Mouse (Mus musculus): Measurements from ENCODE around the gene Gatad1. TPM values are rescaled to one million over a fixed set of nuclear protein-coding genes. Genes with fewer than 3 reads are reported as not detected.
A peak's percentile ranks its signal among the peaks of the same experiment; 100 is the strongest.

The Gatad1 gene
- polyA plus RNA-seq, 1 experiment from 2014 or later = 72.0 TPM

DNA sequence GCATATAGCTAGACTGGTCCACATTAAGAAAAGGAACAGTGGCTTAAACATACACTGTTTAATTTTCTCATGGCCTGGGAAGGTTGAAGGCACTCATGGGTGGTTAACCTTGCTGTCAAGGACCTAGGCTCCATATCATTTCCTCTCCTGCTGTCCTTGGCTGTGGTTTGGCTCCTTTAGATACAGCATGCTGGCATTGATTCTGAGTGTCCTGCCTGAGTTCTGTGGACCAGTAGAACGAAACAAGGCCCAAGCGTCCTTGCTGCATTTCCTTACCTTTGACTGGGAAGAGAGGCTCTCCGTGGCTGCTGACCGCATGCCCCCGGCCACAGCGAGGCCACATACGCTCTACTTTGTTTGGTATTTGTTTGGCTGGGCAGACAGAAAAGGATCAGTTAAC lies 47.7 kb downstream of the Gatad1 start:
- Histone ChIP-seq H3K27me3 (ENCODE audit: control insufficient read depth, insufficient read depth, low read length) (no peaks in the 10 kb centered on the region), H3K9me3 (ENCODE audit: control insufficient read depth, low read length) (no peaks in the 10 kb centered on the region), H3K27ac (replicated peaks in 1 of 2; ENCODE audit: control insufficient read depth in 1 of 2, insufficient read depth in 1 of 2, low read depth in 2 of 2, low read length in 2 of 2) (no peak overlapping the region), H3K4me1 (ENCODE audit: control insufficient read depth in 2 of 2, insufficient read depth in 2 of 2, low read length in 2 of 2) (no peaks in the 10 kb centered on the region), H3K36me3 (ENCODE audit: control insufficient read depth, insufficient read depth, low read length) (peaks cover 57% of the 10 kb centered on the region), H3K9ac (ENCODE audit: low read length) (no peak overlapping the region), H3K4me2 (ENCODE audit: low read length) (no peak overlapping the region), H3K4me3 (ENCODE audit: control insufficient read depth in 1 of 2, insufficient read depth in 1 of 2, low read depth in 1 of 2, low read length in 2 of 2) (no peak overlapping the region)
- WGBS = 89% methylated on average over 7 of the region's 7 CpGs
- no peak for ATAC-seq (ENCODE audit: insufficient number of reproducible peaks, insufficient read depth, low FRiP score, low read depth)

GRCm38 (mm10) chr5:3607114-3607513 lies 49.9 kb downstream of the Gatad1 start:
- no peak for ATAC-seq (ENCODE audit: insufficient number of reproducible peaks, insufficient read depth, low FRiP score, low read depth)
- 91% methylated on average over 9 of the region's 9 CpGs for WGBS
- H3K9me3 ChIP-seq (ENCODE audit: control insufficient read depth, low read length) = no peaks in the 10 kb centered on the region

GRCm38 (mm10) chr5:3600790-3601189 lies 56.2 kb downstream of the Gatad1 start:
- Histone ChIP-seq H3K4me2 (ENCODE audit: low read length) (no peak overlapping the region), H3K4me1 (ENCODE audit: control insufficient read depth in 2 of 2, insufficient read depth in 2 of 2, low read length in 2 of 2) (peaks cover 3 to 9% of the 10 kb centered on the region in 2 experiments; a peak in 2 of 4 replicates), H3K36me3 (ENCODE audit: control insufficient read depth, insufficient read depth, low read length) (peaks cover 12% of the 10 kb centered on the region), H3K4me3 (ENCODE audit: control insufficient read depth in 1 of 2, insufficient read depth in 1 of 2, low read depth in 1 of 2, low read length in 2 of 2) (no peak overlapping the region), H3K9ac (ENCODE audit: low read length) (no peak overlapping the region), H3K27me3 (ENCODE audit: control insufficient read depth, insufficient read depth, low read length) (no peaks in the 10 kb centered on the region), H3K9me3 (ENCODE audit: control insufficient read depth, low read length) (no peaks in the 10 kb centered on the region), H3K27ac (replicated peaks in 1 of 2; ENCODE audit: control insufficient read depth in 1 of 2, insufficient read depth in 1 of 2, low read depth in 2 of 2, low read length in 2 of 2) (no peak overlapping the region)
- WGBS = 79% methylated on average over 3 of the region's 3 CpGs
- no peak for ATAC-seq (ENCODE audit: insufficient number of reproducible peaks, insufficient read depth, low FRiP score, low read depth)

More at GRCm38 (mm10) chr5:3607114-3607513, 49.9 kb downstream of the Gatad1 start:
- Histone ChIP-seq H3K4me3 (ENCODE audit: control insufficient read depth in 1 of 2, insufficient read depth in 1 of 2, low read depth in 1 of 2, low read length in 2 of 2) (no peak overlapping the region), H3K27ac (replicated peaks in 1 of 2; ENCODE audit: control insufficient read depth in 1 of 2, insufficient read depth in 1 of 2, low read depth in 2 of 2, low read length in 2 of 2) (no peak overlapping the region), H3K9ac (ENCODE audit: low read length) (no peak overlapping the region), H3K4me1 (ENCODE audit: control insufficient read depth in 2 of 2, insufficient read depth in 2 of 2, low read length in 2 of 2) (no peaks in the 10 kb centered on the region), H3K4me2 (ENCODE audit: low read length) (no peak overlapping the region), H3K27me3 (ENCODE audit: control insufficient read depth, insufficient read depth, low read length) (no peaks in the 10 kb centered on the region), H3K36me3 (ENCODE audit: control insufficient read depth, insufficient read depth, low read length) (peaks cover 51% of the 10 kb centered on the region)

GRCm38 (mm10) chr5:3600298-3600697 lies 56.7 kb downstream of the Gatad1 start:
- ATAC-seq (ENCODE audit: insufficient number of reproducible peaks, insufficient read depth, low FRiP score, low read depth) = no peak
- peaks cover 3 to 11% of the 10 kb centered on the region in 2 experiments; a peak in 3 of 4 replicates for H3K4me1 ChIP-seq (ENCODE audit: control insufficient read depth in 2 of 2, insufficient read depth in 2 of 2, low read length in 2 of 2)
- no peaks in the 10 kb centered on the region for H3K9me3 ChIP-seq (ENCODE audit: control insufficient read depth, low read length)
- no peak overlapping the region for H3K4me2 ChIP-seq (ENCODE audit: low read length)
- H3K36me3 ChIP-seq (ENCODE audit: control insufficient read depth, insufficient read depth, low read length) = peaks cover 7% of the 10 kb centered on the region
- no peaks in the 10 kb centered on the region for H3K27me3 ChIP-seq (ENCODE audit: control insufficient read depth, insufficient read depth, low read length)
- no peak overlapping the region for H3K27ac ChIP-seq (replicated peaks in 1 of 2; ENCODE audit: control insufficient read depth in 1 of 2, insufficient read depth in 1 of 2, low read depth in 2 of 2, low read length in 2 of 2)
- H3K9ac ChIP-seq (ENCODE audit: low read length) = no peak overlapping the region
- no peak overlapping the region for H3K4me3 ChIP-seq (ENCODE audit: control insufficient read depth in 1 of 2, insufficient read depth in 1 of 2, low read depth in 1 of 2, low read length in 2 of 2)
- 73% methylated on average over 1 of the region's 1 CpGs for WGBS

- no peak for ATAC-seq (ENCODE audit: insufficient number of reproducible peaks, insufficient read depth, low FRiP score, low read depth)
- WGBS = 91% methylated on average over 5 of the region's 5 CpGs
- Histone ChIP-seq H3K4me1 (ENCODE audit: control insufficient read depth in 2 of 2, insufficient read depth in 2 of 2, low read length in 2 of 2) (peaks cover 3 to 18% of the 10 kb centered on the region in 2 experiments; a peak in 3 of 4 replicates), H3K9ac (ENCODE audit: low read length) (no peak overlapping the region), H3K9me3 (ENCODE audit: control insufficient read depth, low read length) (no peaks in the 10 kb centered on the region), H3K36me3 (ENCODE audit: control insufficient read depth, insufficient read depth, low read length) (no peaks in the 10 kb centered on the region), H3K27me3 (ENCODE audit: control insufficient read depth, insufficient read depth, low read length) (no peaks in the 10 kb centered on the region), H3K27ac (replicated peaks in 1 of 2; ENCODE audit: control insufficient read depth in 1 of 2, insufficient read depth in 1 of 2, low read depth in 2 of 2, low read length in 2 of 2) (no peak overlapping the region), H3K4me2 (ENCODE audit: low read length) (no peak overlapping the region), H3K4me3 (ENCODE audit: control insufficient read depth in 1 of 2, insufficient read depth in 1 of 2, low read depth in 1 of 2, low read length in 2 of 2) (no peak overlapping the region)
Observed at GRCm38 (mm10) chr5:3598766-3599165, 58.2 kb downstream of the Gatad1 start.

DNA sequence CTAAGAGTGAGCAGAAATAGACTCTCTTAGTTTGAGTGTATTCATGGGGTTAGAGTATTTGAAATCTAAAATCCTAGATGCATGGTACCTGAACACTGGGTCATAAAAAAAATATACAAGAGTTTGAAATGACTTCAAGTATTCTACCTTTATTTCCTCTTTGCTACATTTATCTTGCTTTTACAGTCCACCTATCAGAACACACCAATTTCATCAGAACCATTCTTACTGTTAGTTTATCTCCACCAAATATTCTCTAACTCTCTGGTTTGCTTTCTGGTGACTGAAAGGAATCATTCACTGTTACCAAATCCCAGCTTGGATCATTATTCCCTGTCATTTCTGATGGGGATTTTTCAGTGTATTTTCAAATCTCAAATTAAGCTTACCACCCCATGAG lies 59.8 kb downstream of the Gatad1 start:
- H3K9me3 ChIP-seq (ENCODE audit: control insufficient read depth, low read length) = no peaks in the 10 kb centered on the region
- peak overlapping the region in 1 of 2 experiments; percentile 91; a peak in 2 of 4 replicates for H3K4me3 ChIP-seq (ENCODE audit: control insufficient read depth in 1 of 2, insufficient read depth in 1 of 2, low read depth in 1 of 2, low read length in 2 of 2)
- H3K9ac ChIP-seq (ENCODE audit: low read length) = peak overlapping the region; percentile 84
- H3K27ac ChIP-seq (replicated peaks in 1 of 2; ENCODE audit: control insufficient read depth in 1 of 2, insufficient read depth in 1 of 2, low read depth in 2 of 2, low read length in 2 of 2) = no peak overlapping the region
- peaks cover 3 to 18% of the 10 kb centered on the region in 2 experiments; a peak in 3 of 4 replicates for H3K4me1 ChIP-seq (ENCODE audit: control insufficient read depth in 2 of 2, insufficient read depth in 2 of 2, low read length in 2 of 2)
- no peak for ATAC-seq (ENCODE audit: insufficient number of reproducible peaks, insufficient read depth, low FRiP score, low read depth)
- no peaks in the 10 kb centered on the region for H3K27me3 ChIP-seq (ENCODE audit: control insufficient read depth, insufficient read depth, low read length)
- no peaks in the 10 kb centered on the region for H3K36me3 ChIP-seq (ENCODE audit: control insufficient read depth, insufficient read depth, low read length)
- H3K4me2 ChIP-seq (ENCODE audit: low read length) = peak overlapping the region; percentile 87

DNA sequence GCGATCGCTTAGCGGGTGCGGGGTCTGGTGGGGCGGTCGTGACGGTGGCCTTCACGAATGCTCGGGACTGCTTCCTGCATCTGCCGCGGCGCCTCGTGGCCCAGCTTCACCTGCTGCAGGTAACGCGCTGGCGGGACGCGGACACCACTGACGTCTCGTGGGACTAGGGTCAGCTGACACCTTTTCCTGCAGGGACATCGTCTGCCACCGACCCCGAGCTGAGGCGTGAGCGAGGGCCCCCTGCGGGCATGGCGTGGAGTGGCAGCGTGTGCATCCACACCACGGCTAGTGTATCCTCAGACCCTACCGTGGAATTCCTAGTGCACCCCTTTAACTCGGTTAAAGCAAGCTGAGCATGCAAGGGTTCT lies 60.6 kb downstream of the Gatad1 start, which contains the start of gene Rbm48:
Gene Rbm48, minus strand, starts transcription at position 187 of the 368 bp plus-strand sequence.
- Histone ChIP-seq H3K27ac (replicated peaks in 1 of 2; ENCODE audit: control insufficient read depth in 1 of 2, insufficient read depth in 1 of 2, low read depth in 2 of 2, low read length in 2 of 2) (peak within 1 kb of the TSS; percentile 73 to 78), H3K4me1 (ENCODE audit: control insufficient read depth in 2 of 2, insufficient read depth in 2 of 2, low read length in 2 of 2) (peaks cover 3 to 18% of the 10 kb centered on the region in 2 experiments; a peak in 3 of 4 replicates), H3K27me3 (ENCODE audit: control insufficient read depth, insufficient read depth, low read length) (no peaks in the 10 kb centered on the region), H3K9ac (ENCODE audit: low read length) (peak within 1 kb of the TSS; percentile 84), H3K4me3 (ENCODE audit: control insufficient read depth in 1 of 2, insufficient read depth in 1 of 2, low read depth in 1 of 2, low read length in 2 of 2) (peak within 1 kb of the TSS; percentile 91 to 98), H3K36me3 (ENCODE audit: control insufficient read depth, insufficient read depth, low read length) (peaks cover 2% of the 10 kb centered on the region), H3K4me2 (ENCODE audit: low read length) (peak within 1 kb of the TSS; percentile 98), H3K9me3 (ENCODE audit: control insufficient read depth, low read length) (no peaks in the 10 kb centered on the region)
- WGBS = 0% methylated on average over 30 of the region's 31 CpGs
- ATAC-seq (ENCODE audit: insufficient number of reproducible peaks, insufficient read depth, low FRiP score, low read depth) = peak; percentile 74

All from heart, embryonic 14.5 days (tissue).